Mouse (Mus musculus) cerebellum, adult 2 months (tissue): ENCODE measurements around the gene Nosip. TPM values are rescaled to one million over a fixed set of nuclear protein-coding genes. Genes with fewer than 3 reads are reported as not detected.

Experiments used
- DNase-seq, 2 experiments: peaks; one replicate each; pipeline ENCODE4 v3.0.0; 2021
- H3K27ac ChIP-seq: fragments of 200-500 bp; 2 replicates; pipeline ENCODE4 v1.5.1; 2012; ENCODE audit warnings: low read length, control low read depth, inconsistent platforms; ENCODE audit not compliant: insufficient read depth
- H3K27me3 ChIP-seq: fragments of 200-500 bp; 2 replicates; pipeline ENCODE4 v1.6.1; 2012; ENCODE audit warnings: inconsistent platforms, mild to moderate bottlenecking, low read length, moderate library complexity; ENCODE audit not compliant: control insufficient read depth, insufficient read depth
- H3K4me1 ChIP-seq: fragments of 200-500 bp; 2 replicates; pipeline ENCODE4 v1.6.1; 2011; ENCODE audit warnings: low read length; ENCODE audit not compliant: control insufficient read depth, insufficient read depth
- H3K4me3 ChIP-seq: fragments of 200-500 bp; replicated peaks from 2 replicates; pipeline ENCODE3; 2011; ENCODE audit warnings: mild to moderate bottlenecking, low read depth, low read length, control low read depth; ENCODE audit not compliant: insufficient read depth
- CTCF ChIP-seq: fragments of 200-500 bp; IDR thresholded peaks from 2 replicates; pipeline ENCODE4 v1.5.1; 2011; ENCODE audit warnings: low read depth, mild to moderate bottlenecking, control low read depth, low read length, moderate library complexity, borderline replicate concordance; ENCODE audit not compliant: insufficient read depth
- POLR2A ChIP-seq: fragments of 200-500 bp; IDR thresholded peaks from 2 replicates; pipeline ENCODE4 v1.6.1; 2011; ENCODE audit warnings: low read length, control low read depth, borderline replicate concordance; ENCODE audit not compliant: insufficient read depth
- WGBS: fragments of 180-500 bp; shearing (Covaris S2); methylation state at CpG from one replicate; pipeline ENCODE4 v1.1.7; 2018; 5-methylcytosine and 5-hydroxymethylcytosine counted together
- polyA plus RNA-seq: library from polyadenylated mRNA; depleted of rRNA; stranded (reverse); fragments of >200 nt; gene quantifications from 2 replicates; pipeline ENCODE4 v1.2.3, GENCODE M21; 2012

The Nosip gene
- polyA plus RNA-seq, 1 experiment: 106 TPM

DNA sequence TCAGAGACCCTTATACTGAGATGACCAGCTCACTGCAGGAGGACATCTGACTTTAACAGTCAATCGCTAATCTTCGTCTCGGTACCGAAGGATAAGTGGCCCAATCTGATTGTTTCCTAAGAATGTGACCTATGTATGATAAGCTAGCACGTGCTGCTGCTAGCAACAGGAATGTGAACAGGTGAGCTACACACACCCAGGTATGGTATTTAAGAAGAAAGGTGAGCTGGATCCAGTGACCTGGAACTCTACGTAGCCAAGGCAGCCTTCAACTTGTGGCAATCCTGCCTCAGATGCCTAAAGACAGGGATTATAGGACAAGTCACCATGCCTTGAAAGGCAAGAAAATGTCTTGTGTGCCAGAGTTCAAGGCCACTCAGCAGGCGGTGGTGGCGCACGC is 23.8 kb upstream of the Nosip start:
- Histone ChIP-seq H3K4me3 (no peak overlapping the region), H3K27ac (no peak overlapping the region), H3K4me1 (no peaks in the 10 kb centered on the region; the same call in 1 of the 2 replicates), H3K27me3 (no peaks in the 10 kb centered on the region)
- no peak for DNase-seq
- TF ChIP-seq POLR2A (no peak), CTCF (no peak)
- WGBS: 97% methylated on average over 9 of the region's 9 CpGs

DNA sequence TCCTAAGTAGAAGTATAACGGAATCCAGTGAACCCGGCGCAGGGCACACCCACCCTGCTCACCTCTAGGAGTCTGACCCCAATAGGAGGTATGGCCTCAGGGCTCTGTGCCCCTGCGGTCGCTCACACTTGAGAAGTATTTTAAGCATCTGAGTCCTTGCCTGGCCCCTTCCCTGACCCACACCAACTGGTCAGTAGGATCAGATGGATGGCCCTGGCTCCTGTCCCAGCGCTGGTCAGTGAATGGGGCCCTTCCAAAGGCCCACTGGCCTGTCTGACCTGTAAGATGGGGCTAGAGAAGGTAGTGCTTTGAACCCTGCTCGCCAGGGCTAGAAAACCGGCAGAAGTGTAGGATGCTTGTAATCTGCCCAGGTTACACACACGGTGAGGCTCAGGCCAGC is 21.4 kb upstream of the Nosip start:
- DNase-seq: no peak
- WGBS: 87% methylated on average over 9 of the region's 9 CpGs
- H3K4me1 ChIP-seq: no peaks in the 10 kb centered on the region; the same call in 1 of the 2 replicates
- no peaks in the 10 kb centered on the region for H3K27me3 ChIP-seq
- H3K4me3 ChIP-seq: no peak overlapping the region
- TF ChIP-seq CTCF (no peak), POLR2A (no peak)
- H3K27ac ChIP-seq: no peak overlapping the region

DNA sequence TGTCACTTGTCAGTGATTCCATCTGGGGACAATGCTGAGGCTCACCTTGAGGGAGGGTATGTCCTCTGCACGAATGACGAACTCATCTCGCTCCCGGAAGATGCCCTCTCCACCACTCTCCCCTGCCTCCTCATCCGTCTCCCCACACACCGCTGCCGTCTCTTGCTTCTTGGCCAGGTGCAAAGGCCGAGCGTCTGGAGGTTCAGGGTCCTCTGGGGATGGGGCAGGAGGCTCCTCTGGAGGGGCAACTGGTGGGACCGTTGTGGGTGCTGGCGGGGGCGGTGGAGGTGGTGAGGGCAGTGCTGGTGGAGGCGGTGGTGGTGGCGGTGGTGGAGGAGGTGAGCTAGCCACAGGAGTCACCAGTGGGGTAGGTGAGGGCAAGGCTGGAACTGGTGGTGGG is 18.9 kb upstream of the Nosip start:
- Histone ChIP-seq H3K4me1 (peaks cover 3% of the 10 kb centered on the region), H3K4me3 (no peak overlapping the region), H3K27me3 (no peaks in the 10 kb centered on the region), H3K27ac (no peak overlapping the region)
- DNase-seq: no peak
- no peak for TF ChIP-seq POLR2A
- no peak for TF ChIP-seq CTCF
- WGBS: 91% methylated on average over 14 of the region's 14 CpGs

DNA sequence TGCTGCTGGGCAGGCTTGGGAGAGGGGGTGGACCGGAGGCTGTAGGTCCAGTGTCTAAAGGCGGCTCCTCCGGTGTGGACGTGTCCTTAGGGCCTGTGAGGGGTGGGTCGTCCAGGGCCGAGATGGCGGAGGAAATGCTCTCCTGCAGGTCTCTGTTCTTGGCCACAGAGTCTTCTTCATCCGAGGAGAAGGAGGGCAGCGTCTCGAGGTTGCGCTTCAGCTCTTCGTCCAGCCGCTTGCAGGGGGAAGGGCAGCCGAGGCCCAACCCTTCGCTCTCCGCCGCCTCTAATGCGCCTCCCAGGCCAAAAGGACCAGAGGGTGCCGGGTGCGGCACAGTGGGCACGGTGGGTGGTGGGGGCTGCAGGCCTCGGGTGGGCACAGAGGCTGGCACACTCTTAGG is 16.5 kb upstream of the Nosip start:
- no peak for DNase-seq
- 82% methylated on average over 22 of the region's 22 CpGs for WGBS
- Histone ChIP-seq H3K27me3 (no peaks in the 10 kb centered on the region), H3K27ac (no peak overlapping the region), H3K4me3 (no peak overlapping the region), H3K4me1 (peaks cover 6% of the 10 kb centered on the region)
- TF ChIP-seq CTCF (no peak), POLR2A (no peak)

DNA sequence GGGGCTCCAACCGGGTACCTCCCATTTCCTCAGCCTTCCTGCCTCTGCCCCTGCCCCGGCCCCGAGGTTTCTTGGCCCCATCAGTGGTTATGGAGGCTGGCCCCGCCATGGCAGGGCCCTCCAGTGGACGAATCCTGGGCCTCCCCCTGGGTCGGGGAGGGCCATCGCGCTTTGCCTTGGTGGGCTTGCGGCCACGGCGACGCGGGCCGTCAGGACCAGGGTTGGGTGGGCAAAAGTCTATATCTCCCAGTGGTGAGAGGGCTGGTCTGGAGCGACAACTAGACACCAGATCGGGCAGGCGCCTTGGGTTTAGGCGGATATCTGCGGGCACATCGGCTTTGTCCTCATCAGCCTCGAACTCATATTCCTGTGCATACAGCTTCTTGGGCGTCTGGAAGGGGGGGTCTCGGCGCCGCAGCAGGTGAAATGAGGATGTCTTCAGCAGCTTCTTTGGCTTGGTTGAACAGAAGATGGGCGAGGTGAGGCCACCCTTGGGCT is 15.3 kb upstream of the Nosip start:
- no peak for TF ChIP-seq POLR2A
- no peak for TF ChIP-seq CTCF
- Histone ChIP-seq H3K27ac (no peak overlapping the region), H3K4me1 (peaks cover 9% of the 10 kb centered on the region), H3K4me3 (no peak overlapping the region), H3K27me3 (no peaks in the 10 kb centered on the region)
- 93% methylated on average over 26 of the region's 26 CpGs for WGBS
- no peak for DNase-seq

DNA sequence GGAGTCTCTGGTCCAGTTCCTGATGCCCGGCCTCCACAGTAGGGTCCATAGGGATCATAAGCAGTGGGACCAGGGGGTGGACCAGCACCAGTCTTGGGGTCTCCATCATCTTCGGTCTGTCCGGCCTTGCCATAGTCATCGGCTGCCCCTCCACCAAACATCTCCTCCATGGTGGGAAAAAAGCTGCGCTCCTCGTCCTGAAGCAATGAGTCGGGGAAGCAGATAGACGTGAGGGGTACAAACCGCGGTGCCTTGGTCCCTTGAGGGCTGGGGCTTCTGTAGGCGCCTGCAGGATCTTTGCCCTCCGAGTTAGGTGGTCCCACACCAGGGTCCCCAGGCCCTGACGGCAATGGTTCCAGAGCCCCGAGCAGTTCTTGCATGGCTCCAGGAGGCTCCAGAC is 14.7 kb upstream of the Nosip start:
- no peak overlapping the region for H3K4me3 ChIP-seq
- 94% methylated on average over 14 of the region's 14 CpGs for WGBS
- no peaks in the 10 kb centered on the region for H3K27me3 ChIP-seq

DNA sequence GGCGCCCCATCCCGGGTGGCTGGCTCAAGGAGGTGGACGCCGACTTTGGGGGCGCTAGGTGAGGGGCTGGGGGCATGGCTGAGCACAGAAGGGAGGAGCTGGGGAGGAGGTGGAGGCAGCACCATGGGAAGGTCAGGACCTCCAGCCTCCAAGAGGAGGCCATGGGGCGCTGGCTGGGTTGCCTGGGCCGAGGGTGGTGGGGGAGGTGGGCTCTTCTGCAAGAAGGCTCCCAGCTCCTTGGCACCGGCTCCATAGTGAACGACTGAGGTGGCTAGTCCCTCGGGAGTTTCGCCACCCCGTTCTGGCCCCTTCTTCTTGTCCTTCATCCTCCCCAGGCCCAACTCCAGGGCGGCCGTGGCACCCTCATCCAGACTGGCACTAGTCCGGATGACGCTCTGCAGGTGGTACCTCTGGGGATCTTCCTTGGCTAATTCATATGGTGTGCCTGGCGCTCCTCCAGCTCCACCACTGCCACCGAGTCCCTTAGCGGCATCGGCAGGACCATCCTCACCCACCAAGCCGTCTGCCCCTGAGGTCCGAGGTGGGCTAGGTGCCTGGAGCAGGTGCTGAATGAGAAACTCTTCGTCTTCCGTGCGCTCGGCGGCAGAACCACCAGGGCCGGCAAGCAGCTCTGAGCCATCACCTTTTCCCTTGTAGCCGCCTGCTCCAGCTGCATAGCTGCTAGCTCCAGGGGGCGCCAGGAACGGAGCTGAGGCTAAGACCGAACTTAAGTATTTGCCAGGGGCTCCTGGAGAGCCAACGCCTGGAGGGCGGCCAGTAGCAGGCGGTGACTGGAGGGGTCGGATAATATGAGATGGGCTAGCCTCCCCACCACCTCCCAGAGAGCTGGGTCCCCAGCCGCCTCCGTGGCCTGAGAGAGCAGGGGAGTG is 14.0 kb upstream of the Nosip start:
- peak in 1 of 2 experiments; percentile 41 for DNase-seq
- 51% methylated on average over 38 of the region's 38 CpGs for WGBS
- no peak for TF ChIP-seq CTCF
- no peak for TF ChIP-seq POLR2A
- Histone ChIP-seq H3K27ac (no peak overlapping the region), H3K4me1 (peaks cover 9% of the 10 kb centered on the region), H3K27me3 (no peaks in the 10 kb centered on the region), H3K4me3 (no peak overlapping the region)

More for the DNA sequence above, 14.7 kb upstream of the Nosip start:
- TF ChIP-seq CTCF (no peak), POLR2A (no peak)
- no peak for DNase-seq
- H3K27ac ChIP-seq: no peak overlapping the region
- peaks cover 9% of the 10 kb centered on the region for H3K4me1 ChIP-seq
